Mouse (Mus musculus) megakaryocyte, embryonic 14.5 days (primary cell): Measurements from ENCODE around the gene Dstyk.

Experiments used
- FLI1 ChIP-seq: IDR thresholded peaks from 2 replicates; pipeline ENCODE4 v1.6.1; 2012; ENCODE audit warnings: low read length, inconsistent platforms, mixed read lengths
- GATA1 ChIP-seq: IDR thresholded peaks from 3 replicates; pipeline ENCODE4 v1.6.1; 2012; ENCODE audit warnings: mixed read lengths, low read length, inconsistent platforms, borderline replicate concordance

DNA sequence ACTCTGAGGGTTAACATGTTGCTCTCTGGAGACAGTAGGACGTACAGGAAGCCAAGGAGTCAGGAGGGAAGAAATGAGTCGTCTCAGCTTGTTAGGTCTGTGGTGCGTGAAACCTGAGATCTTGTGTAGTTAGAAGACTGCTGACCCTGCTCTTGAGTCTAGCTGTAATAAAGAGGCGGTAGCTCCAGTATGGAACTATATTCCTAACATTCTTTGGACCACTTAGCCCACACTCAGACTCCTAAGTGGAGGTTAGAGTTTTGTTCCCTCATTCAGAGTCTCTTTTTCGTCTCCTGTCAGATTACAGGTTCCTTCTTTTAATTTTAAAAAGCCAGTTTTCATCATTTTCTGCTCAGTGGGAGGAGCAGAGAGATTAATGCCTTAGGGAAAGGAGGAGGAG is 47.3 kb downstream of the Dstyk start:
- TF ChIP-seq GATA1 (no peak), FLI1 (no peak)
